Mouse (Mus musculus) cerebellum, adult 18-20 months (tissue): ENCODE data around the gene Lrrc27.

ENCODE experiments used
- DNase-seq, 2 experiments: peaks; one replicate each; pipeline ENCODE4 v3.0.0; 2021

The Lrrc27 gene

GRCm38 (mm10) chr7:139246931-139247880, 34.4 kb downstream of the Lrrc27 start:
- DNase-seq: peak; percentile 33 to 60

- peak; percentile 84 to 90 for DNase-seq
Observed at GRCm38 (mm10) chr7:139247881-139248614, 35.3 kb downstream of the Lrrc27 start, which contains the start of gene Pwwp2b. Gene Pwwp2b (plus strand): TSS chr7:139248482.

- peak in 1 of 2 experiments; percentile 29 for DNase-seq
Observed at GRCm38 (mm10) chr7:139248615-139249405, 36.0 kb downstream of the Lrrc27 start.

GRCm38 (mm10) chr7:139249406-139250210, 36.8 kb downstream of the Lrrc27 start:
- peak; percentile 39 to 44 for DNase-seq

- peak in 1 of 2 experiments; percentile 22 for DNase-seq
Observed at GRCm38 (mm10) chr7:139251881-139252301, 39.1 kb downstream of the Lrrc27 start.

GRCm38 (mm10) chr7:139252566-139252965, 39.8 kb downstream of the Lrrc27 start:
- no peak for DNase-seq

GRCm38 (mm10) chr7:139252986-139253385, 40.2 kb downstream of the Lrrc27 start:
- no peak for DNase-seq

- no peak for DNase-seq
Observed at GRCm38 (mm10) chr7:139253462-139253861, 40.7 kb downstream of the Lrrc27 start.

- DNase-seq: no peak
Observed at GRCm38 (mm10) chr7:139254626-139255025, 41.8 kb downstream of the Lrrc27 start.

- no peak for DNase-seq
Observed at GRCm38 (mm10) chr7:139257752-139258542, 45.2 kb downstream of the Lrrc27 start.

GRCm38 (mm10) chr7:139264337-139264736, 51.5 kb downstream of the Lrrc27 start:
- DNase-seq: no peak

- no peak for DNase-seq
Observed at GRCm38 (mm10) chr7:139265634-139266033, 52.8 kb downstream of the Lrrc27 start.

- peak; percentile 75 to 77 for DNase-seq
Observed at GRCm38 (mm10) chr7:139266431-139266830, 53.6 kb downstream of the Lrrc27 start.

- peak in 1 of 2 experiments; percentile 33 for DNase-seq
Observed at GRCm38 (mm10) chr7:139266886-139267870, 54.4 kb downstream of the Lrrc27 start.

- no peak for DNase-seq
Observed at GRCm38 (mm10) chr7:139270738-139271137, 58.0 kb downstream of the Lrrc27 start.

GRCm38 (mm10) chr7:139271871-139272270, 59.1 kb downstream of the Lrrc27 start:
- DNase-seq: no peak

- no peak for DNase-seq
Observed at GRCm38 (mm10) chr7:139272639-139273396, 60.0 kb downstream of the Lrrc27 start.

GRCm38 (mm10) chr7:139273397-139273719, 60.6 kb downstream of the Lrrc27 start:
- DNase-seq: no peak

GRCm38 (mm10) chr7:139275586-139275985, 62.8 kb downstream of the Lrrc27 start:
- no peak for DNase-seq
